ENCODE assay signal across 17 mouse cellular contexts in genomic region chr2:17215607-17216006, GRCm38 (mm10).
"Had no signal": no experiment of that assay in that cellular context is flagged by ENCODE, and none has a peak within 500 bp of the region (broad histone marks: within the 10 kb centered on the region; RNA-seq: fewer than 3 reads in every experiment).

No protein-coding gene starts in this region.

- H3K4me2 ChIP-seq: neural tube, embryonic 12.5 days; neural tube, embryonic 13.5 days; neural tube, embryonic 15.5 days; stomach, embryonic 15.5 days had no signal

- H3K9ac ChIP-seq: neural tube, embryonic 12.5 days; neural tube, embryonic 13.5 days; neural tube, embryonic 15.5 days; stomach, embryonic 15.5 days had no signal

- H3K4me3 ChIP-seq: neural tube, embryonic 12.5 days; neural tube, embryonic 13.5 days; neural tube, embryonic 15.5 days; stomach, embryonic 15.5 days had no signal

- H3K36me3 ChIP-seq: neural tube, embryonic 12.5 days; neural tube, embryonic 13.5 days; neural tube, embryonic 15.5 days; stomach, embryonic 15.5 days had no signal

- H3K27me3 ChIP-seq: neural tube, embryonic 12.5 days; neural tube, embryonic 13.5 days; neural tube, embryonic 15.5 days; stomach, embryonic 15.5 days had no signal

- H3K27ac ChIP-seq: neural tube, embryonic 12.5 days; neural tube, embryonic 13.5 days; neural tube, embryonic 15.5 days; stomach, embryonic 15.5 days; stomach, postnatal 0 days had no signal

- DNase-seq: retina, postnatal 1 day; right cerebral cortex, adult 18-20 months; right cerebral cortex, postnatal 14 days; right cerebral cortex, postnatal 25 days; right cerebral cortex, postnatal 4 days; spleen, adult 18-20 months; thymus, adult 18-20 months; thymus, adult 2 months; thymus, postnatal 14 days; thymus, postnatal 25 days; thymus, postnatal 36 days; thymus, postnatal 4 days had no signal

- H3K9me3 ChIP-seq: neural tube, embryonic 12.5 days; neural tube, embryonic 13.5 days; neural tube, embryonic 15.5 days; stomach, embryonic 15.5 days had no signal

- H3K4me1 ChIP-seq: neural tube, embryonic 12.5 days; neural tube, embryonic 13.5 days; neural tube, embryonic 15.5 days; stomach, embryonic 15.5 days had no signal
